Mouse (Mus musculus): ENCODE measurements around the gene Epha6.
"Not testable (repeated sequence)": the region's sequence is repeated elsewhere in the genome, so short reads cannot be mapped to it uniquely, and the experiment has no call there.

Gene Epha6

DNA sequence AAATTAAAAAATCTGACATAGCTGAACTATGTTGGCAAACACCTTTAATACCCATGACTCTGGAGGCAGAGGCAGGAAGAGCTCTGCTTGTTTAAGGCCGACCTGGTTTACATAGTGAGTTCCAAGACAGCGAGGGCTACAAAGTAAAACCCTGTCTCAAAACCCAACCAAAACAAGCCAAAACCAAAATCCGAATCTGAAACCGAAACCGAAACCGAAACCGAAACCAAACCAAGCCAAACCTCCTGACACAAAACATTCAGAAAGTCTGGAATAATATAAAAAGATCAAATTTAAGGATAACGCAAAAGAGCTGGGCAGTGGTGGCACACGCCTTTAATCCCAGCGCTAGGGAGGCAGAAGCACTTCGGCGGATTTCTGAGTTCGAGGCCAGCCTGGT lies 725.3 kb downstream of the Epha6 start:
- no peak for DNase-seq

DNA sequence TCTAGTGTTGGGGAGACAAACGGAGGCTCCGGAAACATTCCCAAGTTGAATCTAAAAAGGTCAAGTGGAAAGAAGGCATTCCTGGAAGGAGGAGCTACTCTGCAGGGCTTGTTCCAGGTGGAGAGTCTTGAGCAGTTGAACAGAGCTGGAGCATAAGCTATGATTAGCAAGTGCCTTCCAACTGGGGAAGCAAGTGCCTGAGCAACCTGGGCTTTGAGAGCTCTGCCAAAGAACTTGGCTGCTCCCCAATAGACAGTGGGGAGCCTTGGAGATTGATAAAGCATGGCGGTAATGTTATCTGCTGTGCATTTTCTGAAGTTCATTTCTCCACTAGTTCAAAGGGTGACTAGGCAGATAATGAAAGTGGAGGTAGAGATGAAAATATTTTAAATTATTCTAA lies 733.5 kb downstream of the Epha6 start:
- DNase-seq = peak; percentile 47 to 71

DNA sequence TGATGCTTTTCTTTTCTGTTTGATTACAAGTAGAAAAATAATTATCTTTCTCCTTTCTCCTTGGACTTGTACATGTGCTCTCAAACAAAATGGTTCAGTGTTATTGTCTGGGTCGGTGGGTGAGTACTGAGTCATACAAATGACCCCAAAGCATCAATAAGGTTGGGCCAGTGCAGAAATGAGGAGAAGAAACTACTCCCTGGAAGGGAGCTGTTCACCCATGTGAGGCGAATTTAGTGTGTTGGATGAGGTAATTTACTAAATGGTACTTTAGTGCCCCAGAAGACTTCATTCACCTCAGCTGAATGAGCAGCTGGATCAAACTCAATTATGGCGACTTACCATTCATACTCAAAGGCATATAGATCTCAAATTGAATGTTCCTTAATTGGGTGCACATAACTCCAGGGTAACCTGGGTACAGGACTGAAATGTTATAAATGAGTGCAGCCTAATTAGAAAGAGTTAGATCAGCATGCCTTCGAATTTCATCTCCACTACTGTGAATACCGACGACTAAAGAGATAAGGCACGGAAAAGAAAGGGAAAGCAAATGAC lies 751.1 kb downstream of the Epha6 start:
- no peak for DNase-seq

DNA sequence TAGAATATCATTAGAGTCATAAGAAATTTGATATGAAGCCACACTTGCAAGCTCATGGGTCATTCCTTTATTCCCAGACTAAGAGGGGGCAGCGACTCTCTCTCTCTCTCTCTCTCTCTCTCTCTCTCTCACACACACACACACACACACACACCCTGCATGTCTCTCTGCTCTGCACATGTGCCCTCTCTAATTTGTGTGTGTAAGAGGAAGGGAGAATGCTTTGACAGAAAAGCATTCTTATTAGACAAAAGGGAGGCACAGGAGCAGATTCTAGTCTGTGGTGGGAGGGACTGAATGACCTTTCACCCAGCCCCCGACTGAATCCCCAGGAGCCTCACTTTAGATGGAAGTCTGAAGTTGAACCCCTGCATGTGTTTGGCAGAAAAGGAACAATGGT lies 752.6 kb downstream of the Epha6 start:
- no peak for DNase-seq

DNA sequence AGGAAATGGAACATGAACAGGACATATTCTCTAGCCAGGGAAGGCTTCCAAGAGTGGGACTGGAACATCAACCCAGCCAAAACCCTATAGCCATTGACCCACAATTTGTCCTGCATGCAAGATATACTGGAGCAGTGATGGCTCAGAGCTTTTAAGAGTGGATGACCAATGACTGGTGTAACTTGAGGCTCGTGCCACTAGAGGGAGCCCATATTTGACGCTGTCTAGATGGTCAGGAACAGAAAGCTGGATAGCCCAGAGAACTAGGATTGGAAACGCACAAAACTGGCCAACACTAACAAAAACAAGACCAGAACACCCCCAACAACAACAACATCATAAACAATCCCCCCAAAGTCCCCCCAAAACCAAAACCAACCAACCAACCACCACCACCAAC lies 758.8 kb downstream of the Epha6 start:
- peak; percentile 29 to 53 for DNase-seq

DNA sequence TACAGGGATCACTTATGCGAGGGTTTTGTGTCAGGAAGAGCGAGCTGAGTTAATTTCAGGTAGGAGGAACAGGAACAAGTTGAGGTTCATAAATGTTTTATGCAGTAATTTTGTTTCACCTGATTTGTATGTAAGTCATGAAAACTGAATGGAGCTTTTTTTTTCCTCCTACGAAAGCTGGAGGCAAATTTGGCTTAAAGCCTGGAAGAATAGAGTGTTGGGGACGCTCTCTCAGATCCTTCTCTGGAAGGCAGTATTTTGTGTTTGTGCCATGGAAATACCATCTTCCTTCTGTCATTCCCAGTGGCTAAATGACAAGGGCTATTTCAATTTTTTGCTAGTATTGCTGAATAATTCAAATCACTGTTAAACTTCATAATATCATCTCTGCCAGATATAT lies 768.6 kb downstream of the Epha6 start:
- no peak for DNase-seq

DNA sequence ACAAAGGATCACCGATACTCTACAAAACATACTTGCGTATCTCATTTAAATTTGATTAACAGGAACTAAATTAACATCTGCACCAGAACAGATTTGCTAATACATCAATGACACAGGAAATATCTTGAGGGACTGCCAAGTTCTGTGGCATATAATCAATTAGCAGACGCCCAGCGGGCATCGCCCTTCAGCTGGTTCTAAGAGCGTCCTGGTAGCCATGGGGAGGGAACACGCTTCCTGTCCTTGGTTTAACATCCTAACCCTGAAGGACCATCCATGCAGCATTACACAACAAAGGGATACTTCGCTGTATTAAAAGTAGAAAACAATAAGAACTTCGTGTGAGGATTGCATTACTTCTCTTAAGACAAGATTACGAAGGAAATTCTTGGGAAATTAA lies 769.0 kb downstream of the Epha6 start:
- DNase-seq = no peak

DNA sequence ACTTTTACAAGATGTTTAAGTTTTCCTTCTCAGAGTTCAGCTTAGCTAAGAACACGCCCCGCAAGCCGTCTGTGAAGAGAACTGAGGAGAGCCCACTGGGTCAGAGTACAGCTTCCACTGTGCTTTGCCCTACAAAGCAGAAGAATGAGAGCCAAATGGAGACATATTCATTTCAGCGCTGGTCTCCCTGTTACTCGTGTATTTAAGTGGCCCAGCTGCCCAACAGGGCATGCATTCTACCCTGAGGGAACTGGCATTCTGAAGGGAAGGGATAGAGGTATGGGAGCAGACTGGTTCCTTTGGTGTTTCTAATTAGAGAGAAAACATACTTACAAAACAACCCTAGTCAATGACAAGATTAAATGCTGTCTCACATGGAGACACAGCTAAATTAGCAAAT lies 772.9 kb downstream of the Epha6 start:
- no peak for DNase-seq

DNA sequence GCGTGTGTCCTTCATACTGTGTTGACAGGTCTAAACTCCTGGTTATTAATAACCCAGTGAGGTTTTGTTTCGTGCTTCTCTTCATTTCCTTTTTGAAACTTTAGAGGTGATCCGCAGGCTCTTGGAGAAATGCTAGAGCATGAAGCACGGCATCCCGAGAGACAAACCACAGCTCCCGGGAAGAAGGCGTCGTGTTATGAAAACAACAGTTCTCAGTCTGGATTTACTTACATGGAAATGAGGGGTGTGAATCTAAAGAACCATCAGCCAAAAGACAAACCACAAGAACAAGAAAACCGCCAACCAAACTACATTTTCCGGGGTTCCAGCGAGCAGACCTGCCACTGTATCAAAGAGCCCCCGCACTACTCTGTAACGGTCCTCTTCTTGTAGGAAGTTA lies 775.7 kb downstream of the Epha6 start:
- DNase-seq = no peak

DNA sequence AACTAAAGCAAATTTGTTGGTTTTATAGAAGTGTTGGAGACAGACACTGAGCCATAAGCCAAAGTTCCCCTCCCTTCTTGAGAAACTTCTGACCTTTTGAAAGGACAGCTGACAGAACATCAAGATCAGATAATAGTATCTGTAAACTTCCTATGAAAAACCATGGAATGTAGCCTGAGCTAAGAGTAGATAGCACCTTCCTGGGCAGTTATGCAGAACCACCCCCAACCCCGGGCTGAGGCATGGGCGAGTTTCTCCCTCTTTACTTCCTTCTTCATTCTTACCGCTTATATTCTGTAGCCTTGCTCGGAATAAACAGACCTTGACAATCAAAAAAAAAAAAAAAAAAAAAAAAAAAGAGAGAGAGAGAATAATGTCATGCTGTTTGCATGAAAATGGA lies 805.5 kb downstream of the Epha6 start:
- not testable (repeated sequence) for DNase-seq

DNA sequence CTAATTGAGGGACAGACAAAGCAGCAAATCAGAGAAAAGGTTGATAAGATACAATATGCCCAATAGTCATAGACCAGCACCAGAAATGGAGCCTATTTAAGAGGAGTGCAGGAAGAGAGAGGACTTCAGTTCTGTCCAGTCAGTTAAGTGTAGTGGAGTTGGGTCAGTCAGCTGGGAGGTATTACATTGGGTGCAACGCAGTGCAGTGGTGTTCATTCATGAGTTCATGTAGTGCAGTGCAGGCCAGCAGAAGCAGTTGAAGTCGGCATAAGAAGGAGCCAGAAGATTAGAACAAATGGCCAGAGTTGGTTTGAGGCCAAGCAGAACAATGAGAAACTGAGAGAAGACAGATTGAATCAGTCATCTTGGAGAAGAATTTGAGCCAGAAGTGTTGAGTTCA lies 833.0 kb downstream of the Epha6 start:
- no peak for DNase-seq

DNA sequence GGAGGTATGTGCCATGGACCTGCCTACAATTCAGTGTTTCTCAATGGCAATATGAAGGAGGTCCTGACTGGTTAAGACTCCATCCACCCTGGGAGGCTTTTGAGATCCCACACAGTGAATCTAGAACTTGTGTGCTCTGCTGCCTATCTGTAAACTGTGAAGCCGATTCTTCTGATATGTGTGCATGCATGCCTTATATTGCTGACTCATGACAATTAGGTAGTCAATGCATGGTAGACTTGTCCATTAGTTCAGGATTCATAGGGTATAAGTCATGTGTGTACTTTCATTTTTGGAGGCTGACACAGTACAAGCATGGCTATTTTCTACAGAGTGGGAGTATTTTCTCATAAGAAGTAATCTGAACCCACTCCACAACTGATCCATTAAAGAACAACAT lies 834.9 kb downstream of the Epha6 start:
- DNase-seq = no peak

DNA sequence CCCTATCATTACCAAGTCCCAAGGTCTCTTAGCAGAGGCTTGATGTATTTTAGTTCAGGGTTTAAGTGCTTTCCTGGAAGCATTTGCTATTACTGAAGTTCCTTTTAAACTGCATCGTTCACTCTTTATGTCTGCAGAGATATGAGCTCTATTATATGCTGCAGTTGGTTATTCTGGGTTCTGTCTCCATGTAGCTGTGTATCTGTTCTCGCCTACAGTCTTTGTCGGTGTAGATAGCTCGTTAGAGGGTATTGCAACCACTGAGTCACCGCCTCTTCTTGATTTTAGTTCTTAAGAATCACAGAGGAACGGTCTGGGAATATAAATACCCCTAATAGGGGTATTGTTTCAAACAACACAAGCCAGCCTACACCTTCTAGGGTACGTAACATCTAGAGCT lies 835.4 kb downstream of the Epha6 start:
- DNase-seq = no peak

DNA sequence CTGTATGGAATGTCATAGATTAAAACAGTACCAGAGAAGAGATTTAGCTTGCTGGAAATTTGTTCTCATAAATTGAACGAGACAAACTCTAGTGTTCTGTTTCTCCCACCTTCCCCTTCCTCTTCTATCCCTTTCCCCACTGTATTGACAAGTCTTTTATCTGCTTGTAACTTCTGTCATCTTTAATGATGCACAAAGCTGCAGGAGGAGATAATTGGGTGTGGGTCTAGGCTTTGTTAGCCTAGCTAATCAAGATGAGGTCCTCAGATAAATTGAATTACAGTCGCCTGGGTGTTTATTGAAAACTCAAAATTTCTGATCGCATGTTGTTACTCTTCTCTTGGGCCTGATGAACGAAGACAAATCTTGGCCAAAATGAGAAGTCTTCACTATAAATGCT lies 844.5 kb downstream of the Epha6 start:
- no peak for DNase-seq

DNA sequence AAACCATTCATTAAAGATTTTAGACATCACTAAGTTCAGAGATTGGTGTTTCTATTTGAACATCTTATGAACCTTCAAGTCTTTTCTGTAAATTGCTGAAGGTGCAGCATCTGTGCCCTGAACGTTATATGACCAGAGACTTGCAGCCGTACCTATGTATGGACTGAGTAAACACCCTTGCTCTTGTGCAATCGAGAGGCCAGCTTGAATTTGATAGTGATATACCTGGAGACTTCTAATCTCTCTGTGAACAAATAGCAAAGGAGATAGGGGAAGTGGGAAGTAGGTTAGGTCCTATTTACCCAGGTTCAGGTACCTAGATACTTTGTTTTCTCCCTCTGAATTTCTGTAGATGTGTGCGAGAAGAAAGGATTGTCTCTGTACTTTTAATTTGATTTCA lies 854.4 kb downstream of the Epha6 start:
- DNase-seq = no peak

DNA sequence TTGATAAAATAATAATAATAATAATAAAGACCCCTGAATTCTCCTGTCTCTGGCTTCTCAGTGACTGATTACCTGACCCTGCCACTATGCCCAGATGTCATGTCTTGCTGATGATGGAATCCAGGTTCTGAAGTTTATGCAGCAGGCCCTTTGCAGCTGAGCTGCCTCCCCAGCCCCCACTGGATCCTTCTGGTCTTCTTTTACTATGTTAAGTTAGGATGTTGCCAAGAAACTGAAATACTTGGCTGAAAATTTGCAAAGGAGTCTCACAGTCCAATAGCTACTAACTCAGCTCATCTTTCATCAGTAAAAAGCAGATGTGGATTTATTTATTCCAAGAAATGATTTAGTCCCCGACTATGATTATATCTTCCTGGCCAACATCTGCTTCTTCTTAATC lies 861.7 kb downstream of the Epha6 start:
- no peak for DNase-seq

DNA sequence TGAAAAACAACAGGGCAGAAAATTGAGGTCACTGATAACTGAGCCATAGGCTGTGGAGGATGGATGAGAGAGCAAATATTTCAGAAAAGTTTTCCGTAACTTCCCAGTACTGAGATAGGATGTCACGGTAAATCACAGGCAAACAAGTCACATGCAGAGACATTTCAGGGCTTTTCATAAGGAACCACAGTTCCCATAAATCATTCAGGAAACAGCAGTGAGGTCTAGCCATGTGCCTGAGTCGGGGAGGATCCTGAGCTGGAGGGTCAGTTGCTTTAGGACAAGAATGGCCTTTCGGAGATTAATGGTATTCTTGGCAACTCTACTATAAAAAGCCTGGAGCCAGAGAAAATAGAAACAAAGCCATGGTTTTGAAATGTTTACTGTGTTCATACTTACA lies 889.8 kb downstream of the Epha6 start:
- no peak for DNase-seq

DNA sequence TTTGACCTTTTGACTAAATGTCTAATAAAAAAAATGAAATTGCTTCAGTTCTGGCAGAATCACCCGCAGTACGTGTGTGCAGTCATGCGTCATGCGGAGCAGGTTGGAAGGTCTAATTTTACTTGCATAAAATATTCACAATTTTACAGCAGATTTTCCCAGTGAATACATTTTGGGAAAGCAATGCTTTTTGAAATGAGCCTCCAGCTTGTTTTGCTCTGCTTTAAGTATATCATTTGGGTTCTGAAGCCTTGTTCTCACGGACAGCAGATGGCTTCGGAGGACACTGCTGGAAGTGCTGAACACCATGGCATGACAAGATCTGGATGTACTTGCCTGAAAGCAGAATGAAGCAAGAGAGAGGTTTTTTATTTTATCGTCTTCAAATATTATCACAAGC lies 912.1 kb downstream of the Epha6 start:
- peak in 1 of 2 experiments; percentile 9 for DNase-seq

DNA sequence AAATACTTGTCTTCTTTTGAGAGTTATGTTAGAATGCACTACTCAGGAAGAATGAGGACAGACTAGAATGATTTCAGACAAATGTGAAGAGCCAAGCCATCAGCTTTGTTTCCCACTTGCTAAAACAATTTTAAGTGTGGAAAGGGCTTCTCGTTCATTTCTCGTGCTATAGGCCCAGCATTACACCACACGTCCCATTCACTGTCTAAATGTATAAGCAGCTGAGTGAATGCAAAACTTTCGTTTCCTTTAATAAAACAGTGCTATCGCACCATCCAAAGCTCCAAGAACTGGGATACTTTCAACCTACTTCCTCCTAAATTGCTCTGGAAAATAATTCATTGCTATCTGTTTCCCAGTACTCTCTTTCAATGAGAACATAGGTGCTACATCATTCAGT lies 916.2 kb downstream of the Epha6 start:
- no peak for DNase-seq

DNA sequence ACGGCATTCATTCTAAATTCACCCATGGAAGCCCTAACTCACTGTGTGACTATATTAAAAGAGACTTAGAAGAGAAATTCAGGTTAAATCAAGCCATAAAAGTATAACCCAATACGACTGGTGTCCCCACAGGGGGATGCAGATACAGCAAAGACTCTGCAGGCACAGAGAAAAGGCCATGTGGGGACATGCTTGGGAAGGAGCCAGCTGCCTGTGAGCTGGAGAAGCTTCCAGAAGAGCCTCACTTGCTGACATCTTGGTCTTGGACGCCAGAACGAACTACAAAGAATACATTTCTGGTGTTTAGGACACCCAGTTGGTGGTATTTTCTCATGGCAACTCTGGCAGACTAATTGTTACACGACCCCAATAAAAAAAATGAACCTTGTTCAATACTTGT lies 920.2 kb downstream of the Epha6 start:
- peak in 1 of 2 experiments; percentile 3 for DNase-seq

DNA sequence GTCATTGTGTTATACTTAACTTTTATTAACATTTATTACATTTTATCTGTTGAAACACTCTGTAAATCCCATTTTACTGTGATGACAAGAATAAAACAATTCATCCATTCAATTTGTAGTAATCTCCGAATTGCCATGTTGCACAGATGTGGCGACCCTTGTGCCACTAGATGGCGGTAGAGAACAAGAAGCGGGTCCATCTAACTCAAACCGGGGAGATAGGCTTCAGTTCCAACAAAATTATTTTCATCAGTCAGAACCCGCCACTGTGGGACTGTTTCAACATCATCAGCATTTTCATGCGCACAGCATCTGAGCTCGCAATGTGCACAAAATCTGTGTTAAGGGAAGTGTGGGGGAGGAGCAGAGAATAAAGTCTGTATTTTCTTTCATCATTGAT lies 921.9 kb downstream of the Epha6 start:
- DNase-seq = peak; percentile 66 to 83

DNA sequence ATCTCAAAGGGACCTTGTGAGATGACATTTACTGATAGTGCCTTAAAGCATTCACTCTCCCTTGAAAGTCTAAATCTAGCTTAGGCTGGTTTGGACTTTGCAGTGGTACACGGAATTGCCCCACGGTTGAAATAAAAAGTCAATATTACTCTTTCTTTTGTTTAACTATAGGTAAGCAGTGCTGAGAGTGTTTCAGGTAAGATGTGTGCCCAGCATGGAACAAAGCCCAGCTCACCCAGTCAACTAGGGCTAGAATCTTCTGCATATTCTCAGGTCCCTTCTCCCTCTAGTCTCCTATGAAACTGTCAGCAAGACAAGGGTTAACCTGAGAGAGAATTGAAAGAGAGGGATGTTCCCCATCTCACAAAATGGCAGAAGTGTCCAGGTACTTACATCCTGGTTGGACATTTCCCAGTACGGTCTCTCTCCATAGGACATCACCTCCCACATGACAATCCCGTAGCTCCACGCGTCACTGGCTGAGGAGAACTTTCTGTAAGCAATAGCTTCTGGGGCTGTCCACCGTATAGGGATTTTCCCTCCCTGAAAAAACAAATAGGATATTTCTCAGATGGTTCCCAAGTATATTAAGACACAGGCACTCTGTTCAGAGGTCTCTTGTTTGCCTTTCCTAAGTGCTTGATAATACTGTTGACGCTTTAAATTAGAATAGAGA lies 923.0 kb downstream of the Epha6 start:
- DNase-seq = no peak

DNA sequence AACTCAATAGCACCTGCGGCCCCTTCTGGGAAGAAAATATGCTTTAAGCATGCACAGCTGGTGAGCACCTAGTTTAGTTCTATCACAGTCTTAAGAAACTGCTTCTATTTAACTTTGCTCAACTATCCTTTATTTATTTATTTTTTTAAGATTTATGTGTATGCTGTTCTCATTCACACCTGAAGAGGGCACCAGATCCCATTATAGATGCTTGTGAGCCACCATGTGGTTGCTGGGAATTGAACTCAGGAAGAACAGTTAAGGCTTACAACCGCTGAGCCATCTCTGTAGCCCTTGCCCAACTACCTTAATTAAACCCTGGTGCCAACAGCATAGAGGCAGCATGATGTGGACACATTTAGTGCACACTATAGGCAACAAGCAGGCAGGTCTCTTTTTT lies 938.4 kb downstream of the Epha6 start:
- DNase-seq = no peak

DNA sequence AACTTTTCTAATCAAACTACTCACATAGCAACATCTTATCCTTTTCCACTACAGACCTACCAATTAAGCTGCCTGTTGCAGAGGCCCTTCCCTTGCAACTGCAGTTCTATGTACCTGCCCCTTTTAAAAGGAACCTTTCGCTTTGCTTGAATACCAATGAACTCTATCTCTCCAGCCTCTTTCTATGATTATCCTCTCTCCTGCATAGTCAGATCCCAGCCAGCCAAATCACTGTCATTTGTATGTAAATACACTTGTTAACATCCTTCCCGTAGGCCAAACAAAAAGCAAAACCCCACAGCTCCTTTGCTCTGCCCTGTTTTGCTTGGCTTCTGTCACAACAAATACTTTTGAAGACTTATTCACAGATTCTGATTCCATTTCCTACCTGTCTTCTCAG lies 961.6 kb downstream of the Epha6 start:
- no peak for DNase-seq

DNA sequence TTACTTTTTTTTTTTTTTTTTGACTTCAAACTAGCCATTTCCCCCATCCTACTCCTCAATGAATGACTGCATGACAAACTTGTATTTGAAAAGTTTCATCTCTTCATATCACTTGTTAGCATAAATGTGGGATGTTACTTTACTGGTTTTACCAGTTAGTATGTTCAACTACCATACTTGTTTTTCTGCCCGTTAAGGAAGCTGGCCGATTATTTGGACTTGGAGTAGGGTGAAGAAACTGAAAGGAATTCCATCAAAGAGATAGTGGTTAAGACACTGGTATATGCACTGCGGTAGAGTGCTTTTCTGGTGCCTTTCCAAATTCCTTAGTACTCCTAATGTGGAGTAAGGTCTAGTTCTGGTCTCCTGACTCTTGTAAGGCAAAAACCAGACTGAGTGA lies 965.3 kb downstream of the Epha6 start:
- no peak for DNase-seq
